Mouse (Mus musculus): ENCODE data around the gene Glra1. TPM values are rescaled to one million over a fixed set of nuclear protein-coding genes. Genes with fewer than 3 reads are reported as not detected.

The Glra1 gene
- polyA plus RNA-seq, 1 experiment from 2014 or later = not detected

DNA sequence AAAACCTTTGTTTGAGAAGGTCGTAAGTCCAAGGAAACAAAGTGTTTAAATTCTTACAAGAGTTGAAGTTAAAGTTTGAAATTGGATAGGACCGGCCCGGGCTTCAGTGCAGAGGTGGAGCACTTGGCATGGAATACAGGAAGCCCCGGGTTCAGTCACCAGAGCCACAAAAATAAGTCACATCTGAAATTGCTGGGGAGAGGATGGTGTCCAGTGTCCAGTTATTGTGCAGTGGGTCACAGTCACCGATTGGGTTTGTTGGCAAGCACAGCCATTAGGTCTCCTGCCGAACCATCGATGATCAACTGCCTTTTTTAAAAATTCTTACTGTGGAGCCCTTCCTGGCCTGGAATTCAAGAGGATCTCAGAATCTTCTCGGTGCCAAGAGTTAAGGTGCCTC is 137.2 kb downstream of the Glra1 start:
- Histone ChIP-seq H3K9me3 (ENCODE audit: low read length) (no peaks in the 10 kb centered on the region), H3K4me2 (replicated peaks; ENCODE audit: low read depth, low read length) (peak overlapping the region; percentile 94), H3K9ac (replicated peaks; ENCODE audit: low read depth) (0 out of 2 replicates have a peak overlapping the region, but pooled peaks have one; percentile 5), H3K27ac (ENCODE audit: low read length) (peak overlapping the region; percentile 5; the same call in 1 of the 2 replicates), H3K36me3 (ENCODE audit: insufficient read depth, low read length) (no peaks in the 10 kb centered on the region), H3K27me3 (replicated peaks; ENCODE audit: insufficient read depth, low read length) (no peaks in the 10 kb centered on the region), H3K4me1 (ENCODE audit: insufficient read depth, low read depth, low read length) (0 out of 2 replicates have a peak, but pooled peaks cover 7% of the 10 kb centered on the region), H3K4me3 (ENCODE audit: low read depth, low read length) (peak overlapping the region; percentile 92)
- peak; percentile 23 for DNase-seq (ENCODE audit: low spot score)
- no peak for TF ChIP-seq CTCF (IDR thresholded peaks at IDR 0.05)
- no peak for TF ChIP-seq EP300 (IDR thresholded peaks at IDR 0.05)
- no peak for ATAC-seq
- WGBS = 15% methylated on average over 8 of the region's 8 CpGs

GRCm38 (mm10) chr11:55469923-55470691 is 137.9 kb downstream of the Glra1 start:
- under 1% methylated on average over 42 of the region's 46 CpGs for WGBS
- Histone ChIP-seq H3K27me3 (replicated peaks; ENCODE audit: insufficient read depth, low read length) (no peaks in the 10 kb centered on the region), H3K27ac (ENCODE audit: low read length) (peak overlapping the region; percentile 77), H3K9me3 (ENCODE audit: low read length) (no peaks in the 10 kb centered on the region), H3K4me1 (ENCODE audit: insufficient read depth, low read depth, low read length) (0 out of 2 replicates have a peak, but pooled peaks cover 7% of the 10 kb centered on the region), H3K36me3 (ENCODE audit: insufficient read depth, low read length) (no peaks in the 10 kb centered on the region), H3K9ac (replicated peaks; ENCODE audit: low read depth) (peak overlapping the region; percentile 88), H3K4me3 (ENCODE audit: low read depth, low read length) (peak overlapping the region; percentile 92), H3K4me2 (replicated peaks; ENCODE audit: low read depth, low read length) (peak overlapping the region; percentile 94)
- TF ChIP-seq CTCF (IDR thresholded peaks at IDR 0.05) (no peak), EP300 (IDR thresholded peaks at IDR 0.05) (no peak)
- ATAC-seq (no peak; the same call in 1 of the 2 replicates), DNase-seq (ENCODE audit: low spot score) (peak; percentile 24)

DNA sequence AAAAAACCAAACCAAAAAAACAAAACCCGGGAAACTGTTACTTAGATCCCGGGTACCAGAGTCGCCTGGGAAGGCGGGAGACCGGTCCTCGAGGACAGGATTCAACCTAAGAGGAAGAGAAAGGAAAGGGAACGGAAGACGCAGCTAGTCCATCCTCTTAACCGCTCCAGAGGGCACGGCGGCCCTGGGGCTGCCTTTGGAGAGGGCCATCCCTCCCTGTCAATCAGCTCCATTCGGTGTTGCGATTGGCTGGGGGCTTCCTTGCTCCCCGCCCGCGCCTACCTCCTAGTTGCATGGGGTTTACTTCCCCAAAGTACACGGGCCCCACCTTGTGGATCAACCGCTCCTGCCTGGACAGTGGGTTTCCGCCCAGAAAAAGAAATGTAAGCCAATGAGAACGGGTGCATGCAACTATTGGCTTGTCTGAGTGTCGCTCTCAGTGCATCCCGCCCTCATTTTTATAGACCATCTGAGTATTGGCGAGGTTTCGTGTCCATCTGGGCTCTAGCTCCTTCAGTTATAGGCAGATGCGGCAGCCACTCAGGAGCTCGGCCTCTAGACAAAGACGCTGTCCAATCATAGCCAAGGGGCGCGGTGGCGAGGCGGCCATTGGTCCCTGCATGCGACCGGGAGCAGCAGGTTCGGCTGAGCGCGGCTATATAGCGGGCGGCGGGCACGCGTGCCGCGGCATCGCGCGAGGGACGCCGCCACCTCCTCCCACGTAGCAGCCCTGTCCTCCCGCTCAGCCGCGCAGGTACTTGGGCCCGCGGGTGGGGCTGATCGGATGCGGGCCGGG is 138.8 kb downstream of the Glra1 start, which contains the start of gene G3bp1:
TSS of gene G3bp1 (plus strand) at position 638 of the 796 bp plus-strand sequence.
- DNase-seq (ENCODE audit: low spot score) (peak; percentile 100), ATAC-seq (peak; percentile 96)
- Histone ChIP-seq H3K36me3 (ENCODE audit: insufficient read depth, low read length) (no peaks in the 10 kb centered on the region), H3K9me3 (ENCODE audit: low read length) (no peaks in the 10 kb centered on the region), H3K27me3 (replicated peaks; ENCODE audit: insufficient read depth, low read length) (no peaks in the 10 kb centered on the region), H3K9ac (replicated peaks; ENCODE audit: low read depth) (peak within 1 kb of the TSS; percentile 88), H3K27ac (ENCODE audit: low read length) (peak within 1 kb of the TSS; percentile 94), H3K4me2 (replicated peaks; ENCODE audit: low read depth, low read length) (peak within 1 kb of the TSS; percentile 94), H3K4me3 (ENCODE audit: low read depth, low read length) (peak within 1 kb of the TSS; percentile 92), H3K4me1 (ENCODE audit: insufficient read depth, low read depth, low read length) (0 out of 2 replicates have a peak, but pooled peaks cover 7% of the 10 kb centered on the region)
- WGBS = 3% methylated on average over 43 of the region's 57 CpGs
- TF ChIP-seq CTCF (IDR thresholded peaks at IDR 0.05) (peak; percentile 70), EP300 (IDR thresholded peaks at IDR 0.05) (peak; percentile 77; the same call in 1 of the 2 replicates)

DNA sequence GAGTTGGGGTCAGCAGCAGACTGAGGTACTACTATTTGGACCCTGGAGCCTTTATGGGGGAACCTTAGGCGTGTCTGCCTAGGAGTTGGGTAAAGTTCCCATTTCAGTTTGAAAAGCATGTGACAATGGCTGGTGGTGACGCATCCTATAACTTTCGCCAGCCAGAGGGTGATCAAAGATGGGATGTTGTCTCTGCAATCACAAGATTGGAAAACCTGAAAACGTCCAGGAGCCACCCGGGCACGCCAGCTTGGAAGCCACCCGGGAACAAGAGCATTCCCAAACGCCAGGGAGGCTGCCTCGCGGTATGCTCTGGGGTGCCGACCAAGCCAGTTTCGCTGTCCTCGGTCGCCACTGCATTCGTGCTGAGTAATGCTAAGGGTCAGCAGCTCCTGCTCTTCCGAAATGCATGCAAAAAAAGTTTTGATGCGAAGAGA is 139.4 kb downstream of the Glra1 start:
- ATAC-seq (no peak), DNase-seq (ENCODE audit: low spot score) (peak; percentile 55)
- Histone ChIP-seq H3K4me3 (ENCODE audit: low read depth, low read length) (peak overlapping the region; percentile 47), H3K4me1 (ENCODE audit: insufficient read depth, low read depth, low read length) (0 out of 2 replicates have a peak, but pooled peaks cover 7% of the 10 kb centered on the region), H3K27me3 (replicated peaks; ENCODE audit: insufficient read depth, low read length) (no peaks in the 10 kb centered on the region), H3K4me2 (replicated peaks; ENCODE audit: low read depth, low read length) (peak overlapping the region; percentile 62), H3K27ac (ENCODE audit: low read length) (peak overlapping the region; percentile 94), H3K9me3 (ENCODE audit: low read length) (no peaks in the 10 kb centered on the region), H3K36me3 (ENCODE audit: insufficient read depth, low read length) (no peaks in the 10 kb centered on the region), H3K9ac (replicated peaks; ENCODE audit: low read depth) (peak overlapping the region; percentile 48)
- no peak for TF ChIP-seq EP300 (IDR thresholded peaks at IDR 0.05)
- TF ChIP-seq CTCF (IDR thresholded peaks at IDR 0.05) = no peak
- WGBS = 4% methylated on average over 17 of the region's 17 CpGs

- ATAC-seq = no peak
- Histone ChIP-seq H3K9me3 (ENCODE audit: low read length) (no peaks in the 10 kb centered on the region), H3K4me3 (ENCODE audit: low read depth, low read length) (no peak overlapping the region), H3K4me2 (replicated peaks; ENCODE audit: low read depth, low read length) (peak overlapping the region; percentile 62), H3K4me1 (ENCODE audit: insufficient read depth, low read depth, low read length) (0 out of 2 replicates have a peak, but pooled peaks cover 7% of the 10 kb centered on the region), H3K27me3 (replicated peaks; ENCODE audit: insufficient read depth, low read length) (no peaks in the 10 kb centered on the region), H3K36me3 (ENCODE audit: insufficient read depth, low read length) (no peaks in the 10 kb centered on the region), H3K27ac (ENCODE audit: low read length) (peak overlapping the region; percentile 94), H3K9ac (replicated peaks; ENCODE audit: low read depth) (no peak overlapping the region; the same call in 1 of the 2 replicates)
- WGBS = 66% methylated on average over 10 of the region's 10 CpGs
- TF ChIP-seq EP300 (IDR thresholded peaks at IDR 0.05) = no peak
- no peak for TF ChIP-seq CTCF (IDR thresholded peaks at IDR 0.05)
- DNase-seq (ENCODE audit: low spot score) = no peak
Observed at GRCm38 (mm10) chr11:55468012-55468411, 140.0 kb downstream of the Glra1 start.

DNA sequence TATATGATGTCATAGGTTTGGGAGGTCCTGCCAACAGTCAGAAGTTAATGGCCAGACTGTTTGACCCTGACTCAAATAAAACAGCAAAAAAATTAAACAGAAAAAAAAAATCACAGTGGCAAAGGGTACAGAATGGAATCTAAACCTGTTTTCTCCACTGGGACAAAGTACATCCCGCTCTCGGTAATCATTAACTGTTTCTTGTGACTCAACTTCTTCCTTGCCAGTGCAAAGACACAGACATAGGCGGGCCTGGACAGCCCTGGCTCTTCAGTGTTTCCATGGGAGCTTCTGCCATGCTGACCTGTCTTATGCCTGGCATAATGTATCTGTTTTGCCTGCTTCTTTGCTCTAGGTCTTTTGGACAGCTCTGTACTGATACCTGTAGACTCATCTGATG is 142.8 kb downstream of the Glra1 start:
- H3K4me2 ChIP-seq (replicated peaks; ENCODE audit: low read depth, low read length) = no peak overlapping the region
- DNase-seq (ENCODE audit: low spot score) (no peak), ATAC-seq (no peak)
- no peaks in the 10 kb centered on the region for H3K27me3 ChIP-seq (replicated peaks; ENCODE audit: insufficient read depth, low read length)
- no peaks in the 10 kb centered on the region; the same call in 1 of the 2 replicates for H3K4me1 ChIP-seq (ENCODE audit: insufficient read depth, low read depth, low read length)
- TF ChIP-seq CTCF (IDR thresholded peaks at IDR 0.05) (no peak), EP300 (IDR thresholded peaks at IDR 0.05) (no peak)
- no peaks in the 10 kb centered on the region for H3K9me3 ChIP-seq (ENCODE audit: low read length)
- H3K27ac ChIP-seq (ENCODE audit: low read length) = no peak overlapping the region
- no peaks in the 10 kb centered on the region for H3K36me3 ChIP-seq (ENCODE audit: insufficient read depth, low read length)
- H3K4me3 ChIP-seq (ENCODE audit: low read depth, low read length) = no peak overlapping the region
- no peak overlapping the region for H3K9ac ChIP-seq (replicated peaks; ENCODE audit: low read depth)
- 75% methylated on average over 3 of the region's 3 CpGs for WGBS

All from lung, postnatal 0 days (tissue).